Mouse (Mus musculus) olfactory bulb, adult 2 months (tissue): ENCODE measurements at regions not wholly inside any gene's neighbourhood (a gene's known extent, or its start where the extent isn't known, plus 50 kb on each side); places are given as distances from the start of the nearest gene placed in this dataset.

ENCODE experiments used
- CTCF ChIP-seq: fragments of 200-500 bp; IDR thresholded peaks from 2 replicates; pipeline ENCODE4 v1.5.1; 2012; ENCODE audit warnings: low read depth, mild to moderate bottlenecking, low read length, moderate library complexity; ENCODE audit not compliant: insufficient read depth
- POLR2A ChIP-seq: fragments of 200-500 bp; IDR thresholded peaks from 2 replicates; pipeline ENCODE4 v1.6.1; 2012; ENCODE audit warnings: mild to moderate bottlenecking, low read depth, low read length, moderate library complexity; ENCODE audit not compliant: insufficient read depth

DNA sequence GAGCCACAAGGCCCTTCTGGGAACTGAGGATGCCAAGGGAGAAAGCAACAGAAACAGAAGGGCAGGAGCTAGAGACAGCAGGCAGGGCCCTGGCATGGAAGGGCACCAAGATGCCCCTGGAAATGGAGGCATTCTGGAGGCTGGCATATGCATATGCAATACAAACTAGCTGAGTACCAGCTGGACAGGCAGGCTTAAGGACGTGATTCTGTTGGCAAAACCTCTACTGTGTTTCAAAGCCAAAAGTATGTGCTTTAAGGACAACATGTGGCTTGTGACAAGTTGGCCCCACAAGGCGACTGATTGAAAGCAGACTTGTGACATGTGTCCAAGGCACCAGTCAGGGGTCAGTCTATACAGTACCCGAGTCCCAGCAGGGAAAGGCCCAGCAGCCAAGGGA lies 52.2 kb upstream of the A530016L24Rik start:
- TF ChIP-seq POLR2A, result no peak
- no peak for TF ChIP-seq CTCF
